9 mouse cellular contexts compared by ENCODE assay signal in genomic region chr2:78021905-78022304, GRCm38 (mm10).
DNase-seq lines count a peak whose midpoint lies in the region; ATAC-seq lines count a peak whose summit lies in the region.
"Had no signal": no experiment of that assay in that cellular context is flagged by ENCODE, and none has a peak within 500 bp of the region (broad histone marks: within the 10 kb centered on the region; RNA-seq: fewer than 3 reads in every experiment).

No protein-coding gene starts in this region.

- H3K9me3 ChIP-seq in forebrain, embryonic 15.5 days, result no peaks in the 10 kb centered on the region
- no peaks in the 10 kb centered on the region for H3K9me3 ChIP-seq in neural tube, embryonic 13.5 days

- no peaks in the 10 kb centered on the region for H3K4me1 ChIP-seq in forebrain, embryonic 15.5 days
- H3K4me1 ChIP-seq in neural tube, embryonic 13.5 days (replicated peaks), result no peaks in the 10 kb centered on the region

- no peak overlapping the region for H3K4me3 ChIP-seq in forebrain, embryonic 15.5 days
- no peak overlapping the region for H3K4me3 ChIP-seq in neural tube, embryonic 13.5 days

- ATAC-seq in forebrain, embryonic 15.5 days (replicated peaks), result peak; percentile 70; the same call in 1 of the 2 replicates
- ATAC-seq in neural tube, embryonic 13.5 days (ENCODE audit: low read depth), result 0 out of 2 replicates have a peak, but pooled peaks have one; percentile 63

- H3K4me2 ChIP-seq in forebrain, embryonic 15.5 days (replicated peaks), result no peak overlapping the region
- no peak overlapping the region for H3K4me2 ChIP-seq in neural tube, embryonic 13.5 days

- no peaks in the 10 kb centered on the region for H3K36me3 ChIP-seq in forebrain, embryonic 15.5 days
- no peaks in the 10 kb centered on the region for H3K36me3 ChIP-seq in neural tube, embryonic 13.5 days

- WGBS in forebrain, embryonic 15.5 days, result 31% methylated on average over 5 of the region's 5 CpGs
- 29% methylated on average over 5 of the region's 5 CpGs for WGBS in neural tube, embryonic 13.5 days

- H3K27me3 ChIP-seq in forebrain, embryonic 15.5 days, result no peaks in the 10 kb centered on the region; the same call in 1 of the 2 replicates
- no peaks in the 10 kb centered on the region for H3K27me3 ChIP-seq in neural tube, embryonic 13.5 days

- DNase-seq in left cerebral cortex, postnatal 14 days (ENCODE audit: low spot score in 2 of 2), result peak; percentile 7 to 20
- DNase-seq in left cerebral cortex, postnatal 36 days (ENCODE audit: low spot score in 2 of 2), result no peak
- DNase-seq in c-Kit-negative CD71-positive TER-119-positive erythroid progenitor cells, embryonic 14.5 days (ENCODE audit: low read depth, low spot score), result peak; percentile 6
- no peak for DNase-seq in adrenal gland, postnatal 10 days
- DNase-seq in ovary, postnatal 14 days (ENCODE audit: low spot score), result no peak
- no peak for DNase-seq in urinary bladder, postnatal 25 days (ENCODE audit: low spot score)
- DNase-seq: kidney, adult 11 months had no signal

- H3K27ac ChIP-seq in forebrain, embryonic 15.5 days (replicated peaks), result no peak overlapping the region
- H3K27ac ChIP-seq in neural tube, embryonic 13.5 days (replicated peaks), result no peak overlapping the region

- intact Hi-C loops in left cerebral cortex, postnatal 14 days (cut with DNase I), result loop anchor here (2.0 kb wide), 1 partner anchor 225 kb away; no protein-coding TSS in a partner anchor
- intact Hi-C loops in left cerebral cortex, postnatal 36 days (cut with DNase I), result loop anchor here (5.0 kb wide), 1 partner anchor 225 kb away; no protein-coding TSS in a partner anchor

- H3K9ac ChIP-seq in forebrain, embryonic 15.5 days (replicated peaks), result no peak overlapping the region
- H3K9ac ChIP-seq in neural tube, embryonic 13.5 days, result no peak overlapping the region

Comparison
In these comparisons a context has a peak if more than half of its experiments do, and no peak if none do; other contexts are left out.
1. DNase-seq: peak in left cerebral cortex, postnatal 14 days (2 of 2) and c-Kit-negative CD71-positive TER-119-positive erythroid progenitor cells, embryonic 14.5 days (single experiment); none in left cerebral cortex, postnatal 36 days (0 of 2), adrenal gland, postnatal 10 days (single experiment), ovary, postnatal 14 days (single experiment) and urinary bladder, postnatal 25 days (single experiment).